Mouse (Mus musculus) heart, embryonic 13.5 days (tissue): Measurements from ENCODE around the gene Tle2. TPM values are rescaled to one million over a fixed set of nuclear protein-coding genes. Genes with fewer than 3 reads are reported as not detected.

Experiments
- ATAC-seq: fragments of 200-750 bp; cut with Nextera tagmentation; 2 replicates; pipeline ENCODE4 v1.8.0; 2017; ENCODE audit warnings: moderate TSS enrichment; ENCODE audit not compliant: insufficient number of reproducible peaks, low FRiP score, low TSS enrichment; ENCODE audit errors: extremely low read depth
- H3K27ac ChIP-seq: fragments of 300-500 bp; sonication (generic); replicated peaks from 2 replicates; pipeline ENCODE4 v1.5.1; 2015; ENCODE audit warnings: moderate library complexity, mild to moderate bottlenecking, inconsistent platforms
- H3K27me3 ChIP-seq: fragments of 300-500 bp; sonication (generic); replicated peaks from 2 replicates; pipeline ENCODE4 v1.6.1; 2015; ENCODE audit warnings: mild to moderate bottlenecking, inconsistent platforms
- H3K36me3 ChIP-seq: fragments of 300-500 bp; sonication (generic); 2 replicates; pipeline ENCODE4 v1.6.1; 2015; ENCODE audit warnings: mild to moderate bottlenecking, inconsistent platforms
- H3K4me1 ChIP-seq: fragments of 300-500 bp; sonication (generic); 2 replicates; pipeline ENCODE4 v1.6.1; 2015; ENCODE audit warnings: inconsistent platforms
- H3K4me2 ChIP-seq: fragments of 300-500 bp; sonication (generic); 2 replicates; pipeline ENCODE4 v1.6.1; 2015; ENCODE audit warnings: inconsistent platforms, mild to moderate bottlenecking, moderate library complexity
- H3K4me3 ChIP-seq: fragments of 300-500 bp; sonication (generic); 2 replicates; pipeline ENCODE4 v1.5.1; 2015; ENCODE audit warnings: moderate library complexity, mild to moderate bottlenecking, inconsistent platforms
- H3K9ac ChIP-seq: fragments of 300-500 bp; sonication (generic); 2 replicates; pipeline ENCODE4 v1.6.1; 2015; ENCODE audit warnings: inconsistent platforms, mild to moderate bottlenecking, moderate library complexity
- H3K9me3 ChIP-seq: fragments of 300-500 bp; sonication (generic); 2 replicates; pipeline ENCODE4 v1.6.1; 2016; ENCODE audit warnings: inconsistent platforms
- WGBS: fragments of 180-500 bp; shearing (Covaris S2); methylation state at CpG from one replicate; pipeline ENCODE4 v1.1.7; 2015; ENCODE audit warnings: mixed read lengths; 5-methylcytosine and 5-hydroxymethylcytosine counted together
- polyA plus RNA-seq: library from polyadenylated mRNA; unstranded; fragments of >200 nt; fragmentation: Nextera tagmentation; extraction: Ambion mirVana; gene quantifications from 2 replicates; pipeline ENCODE4 v1.2.1, GENCODE M21; 2015

The Tle2 gene
- polyA plus RNA-seq, 1 experiment from 2014 or later: 23.4 TPM

GRCm38 (mm10) chr10:81568381-81569191, 5.8 kb upstream of the Tle2 start:
- H3K4me2 ChIP-seq: peak overlapping the region; percentile 59
- no peak for ATAC-seq
- H3K9ac ChIP-seq: peak overlapping the region; percentile 72
- peaks cover 37% of the 10 kb centered on the region for H3K36me3 ChIP-seq
- H3K4me3 ChIP-seq: peak overlapping the region; percentile 17
- WGBS: 9% methylated on average over 15 of the region's 16 CpGs
- H3K4me1 ChIP-seq: peaks cover 66% of the 10 kb centered on the region
- H3K9me3 ChIP-seq: no peaks in the 10 kb centered on the region
- peak overlapping the region; percentile 94 for H3K27ac ChIP-seq
- peaks cover 8% of the 10 kb centered on the region; the same call in 1 of the 2 replicates for H3K27me3 ChIP-seq

GRCm38 (mm10) chr10:81569507-81570237, 4.7 kb upstream of the Tle2 start:
- Histone ChIP-seq H3K27ac (peak overlapping the region; percentile 94), H3K4me1 (peaks cover 66% of the 10 kb centered on the region), H3K4me2 (no peak overlapping the region), H3K27me3 (peaks cover 16% of the 10 kb centered on the region), H3K4me3 (no peak overlapping the region), H3K36me3 (peaks cover 26% of the 10 kb centered on the region), H3K9ac (peak overlapping the region; percentile 81; the same call in 1 of the 2 replicates), H3K9me3 (no peaks in the 10 kb centered on the region)
- ATAC-seq: no peak
- 62% methylated on average over 9 of the region's 9 CpGs for WGBS

- ATAC-seq: no peak
- peaks cover 63% of the 10 kb centered on the region for H3K4me1 ChIP-seq
Measured at GRCm38 (mm10) chr10:81570238-81570800, 4.0 kb upstream of the Tle2 start.

GRCm38 (mm10) chr10:81570831-81571500, 3.4 kb upstream of the Tle2 start:
- under 1% methylated on average over 34 of the region's 34 CpGs for WGBS
- Histone ChIP-seq H3K9me3 (no peaks in the 10 kb centered on the region), H3K27me3 (peaks cover 16% of the 10 kb centered on the region), H3K4me2 (peak overlapping the region; percentile 87), H3K9ac (peak overlapping the region; percentile 81), H3K4me3 (peak overlapping the region; percentile 55), H3K36me3 (peaks cover 13% of the 10 kb centered on the region), H3K27ac (peak overlapping the region; percentile 94), H3K4me1 (peaks cover 68% of the 10 kb centered on the region)
- peak; percentile 35 for ATAC-seq

More at GRCm38 (mm10) chr10:81570238-81570800, 4.0 kb upstream of the Tle2 start:
- Histone ChIP-seq H3K27ac (peak overlapping the region; percentile 94), H3K36me3 (peaks cover 19% of the 10 kb centered on the region), H3K27me3 (peaks cover 16% of the 10 kb centered on the region), H3K4me3 (peak overlapping the region; percentile 55), H3K4me2 (peak overlapping the region; percentile 87), H3K9ac (peak overlapping the region; percentile 81), H3K9me3 (no peaks in the 10 kb centered on the region)
- WGBS: 10% methylated on average over 9 of the region's 11 CpGs

GRCm38 (mm10) chr10:81571501-81571876, 2.9 kb upstream of the Tle2 start:
- Histone ChIP-seq H3K9me3 (no peaks in the 10 kb centered on the region), H3K4me3 (peak overlapping the region; percentile 55), H3K4me1 (peaks cover 74% of the 10 kb centered on the region), H3K9ac (peak overlapping the region; percentile 78), H3K36me3 (peaks cover 8% of the 10 kb centered on the region), H3K4me2 (peak overlapping the region; percentile 87), H3K27ac (peak overlapping the region; percentile 94), H3K27me3 (peaks cover 20% of the 10 kb centered on the region)
- under 1% methylated on average over 18 of the region's 18 CpGs for WGBS
- peak; percentile 82 for ATAC-seq

GRCm38 (mm10) chr10:81572133-81572671, 2.2 kb upstream of the Tle2 start:
- H3K4me1 ChIP-seq: peaks cover 75% of the 10 kb centered on the region
- WGBS: 10% methylated on average over 9 of the region's 9 CpGs

GRCm38 (mm10) chr10:81572975-81573374, 1.4 kb upstream of the Tle2 start:
- 27% methylated on average over 9 of the region's 9 CpGs for WGBS
- no peak overlapping the region for H3K4me3 ChIP-seq
- H3K9me3 ChIP-seq: no peaks in the 10 kb centered on the region
- peak overlapping the region; percentile 87; the same call in 1 of the 2 replicates for H3K4me2 ChIP-seq
- no peak overlapping the region; the same call in 1 of the 2 replicates for H3K9ac ChIP-seq
- H3K36me3 ChIP-seq: no peaks in the 10 kb centered on the region; the same call in 1 of the 2 replicates
- H3K27ac ChIP-seq: no peak overlapping the region
- no peak for ATAC-seq
- H3K4me1 ChIP-seq: peaks cover 69% of the 10 kb centered on the region
- H3K27me3 ChIP-seq: peaks cover 24% of the 10 kb centered on the region

More at GRCm38 (mm10) chr10:81572133-81572671, 2.2 kb upstream of the Tle2 start:
- Histone ChIP-seq H3K27ac (peak overlapping the region; percentile 75), H3K9me3 (no peaks in the 10 kb centered on the region), H3K4me2 (peak overlapping the region; percentile 87), H3K4me3 (peak overlapping the region; percentile 55), H3K9ac (peak overlapping the region; percentile 78), H3K27me3 (peaks cover 24% of the 10 kb centered on the region), H3K36me3 (0 out of 2 replicates have a peak, but pooled peaks cover under 1% of the 10 kb centered on the region)
- ATAC-seq: no peak

- H3K27ac ChIP-seq: peak overlapping the region; percentile 66; the same call in 1 of the 2 replicates
- no peaks in the 10 kb centered on the region; the same call in 1 of the 2 replicates for H3K36me3 ChIP-seq
- peak overlapping the region; percentile 91 for H3K4me2 ChIP-seq
- H3K4me3 ChIP-seq: peak overlapping the region; percentile 77
- peaks cover 35% of the 10 kb centered on the region for H3K27me3 ChIP-seq
- WGBS: 1% methylated on average over 30 of the region's 30 CpGs
- H3K9ac ChIP-seq: peak overlapping the region; percentile 90
- peaks cover 49% of the 10 kb centered on the region for H3K4me1 ChIP-seq
- no peak for ATAC-seq
- no peaks in the 10 kb centered on the region for H3K9me3 ChIP-seq
Measured at GRCm38 (mm10) chr10:81575208-81575631, 859 bp downstream of the Tle2 start.

GRCm38 (mm10) chr10:81575695-81576094, 1.3 kb downstream of the Tle2 start:
- H3K4me2 ChIP-seq: peak overlapping the region; percentile 91
- peak overlapping the region; percentile 66; the same call in 1 of the 2 replicates for H3K27ac ChIP-seq
- no peaks in the 10 kb centered on the region; the same call in 1 of the 2 replicates for H3K36me3 ChIP-seq
- H3K9me3 ChIP-seq: no peaks in the 10 kb centered on the region
- peak overlapping the region; percentile 77 for H3K4me3 ChIP-seq
- ATAC-seq: no peak
- 7% methylated on average over 6 of the region's 6 CpGs for WGBS
- H3K9ac ChIP-seq: peak overlapping the region; percentile 90
- peaks cover 49% of the 10 kb centered on the region for H3K4me1 ChIP-seq
- H3K27me3 ChIP-seq: peaks cover 38% of the 10 kb centered on the region

GRCm38 (mm10) chr10:81579967-81580366, 5.6 kb downstream of the Tle2 start:
- peak overlapping the region; percentile 33; the same call in 1 of the 2 replicates for H3K9ac ChIP-seq
- no peak overlapping the region for H3K27ac ChIP-seq
- 61% methylated on average over 4 of the region's 4 CpGs for WGBS
- no peaks in the 10 kb centered on the region for H3K9me3 ChIP-seq
- peaks cover 25% of the 10 kb centered on the region; the same call in 1 of the 2 replicates for H3K27me3 ChIP-seq
- H3K4me3 ChIP-seq: no peak overlapping the region
- peaks cover 23% of the 10 kb centered on the region for H3K4me1 ChIP-seq
- H3K4me2 ChIP-seq: no peak overlapping the region
- peaks cover 24% of the 10 kb centered on the region for H3K36me3 ChIP-seq
- ATAC-seq: no peak
